Comparison of ENCODE assay signal across 20 mouse cellular contexts in the genomic region with DNA sequence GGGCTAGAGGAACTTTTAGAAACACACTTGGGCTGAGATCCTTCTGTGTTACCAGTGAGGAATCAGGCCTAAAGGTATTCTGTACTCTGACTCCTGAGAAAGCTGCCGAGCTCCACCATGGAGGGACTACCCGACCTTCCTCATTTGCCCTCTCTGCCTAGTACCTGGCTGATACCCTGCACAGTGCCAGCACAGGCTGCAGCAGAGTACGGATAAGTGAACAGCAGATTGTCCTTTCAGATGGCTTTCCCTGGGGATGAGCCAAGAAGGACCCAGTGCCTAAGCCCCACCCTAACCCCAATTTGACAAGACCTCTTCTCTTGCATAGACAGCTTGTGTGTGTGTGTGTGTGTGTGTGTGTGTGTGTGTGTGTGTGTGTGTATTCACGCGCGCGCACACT. TPM values are rescaled to one million over a fixed set of nuclear protein-coding genes. Genes with fewer than 3 reads are reported as not detected.
"Had no signal": no experiment of that assay in that cellular context is flagged by ENCODE, and none has a peak within 500 bp of the region (broad histone marks: within the 10 kb centered on the region; RNA-seq: fewer than 3 reads in every experiment).

No protein-coding gene starts in this region.

- H3K9ac ChIP-seq: lung, embryonic 14.5 days; midbrain, embryonic 12.5 days; neural tube, embryonic 13.5 days; neural tube, embryonic 15.5 days had no signal

- ATAC-seq: midbrain, embryonic 16.5 days had no signal

- DNase-seq: lung, embryonic 14.5 days; lung, postnatal 10 days; lung, postnatal 4 days; midbrain, embryonic 14.5 days; retina, postnatal 1 day; right cerebral cortex, postnatal 25 days; right cerebral cortex, postnatal 4 days; spleen, adult 18-20 months; thymus, adult 18-20 months; thymus, postnatal 14 days; thymus, postnatal 36 days had no signal

- H3K36me3 ChIP-seq: midbrain, embryonic 10.5 days; midbrain, embryonic 12.5 days; neural tube, embryonic 15.5 days had no signal

- H3K27ac ChIP-seq: midbrain, embryonic 10.5 days; midbrain, embryonic 12.5 days; neural tube, embryonic 13.5 days; neural tube, embryonic 15.5 days had no signal

- H3K4me2 ChIP-seq: lung, embryonic 14.5 days; midbrain, embryonic 12.5 days; neural tube, embryonic 13.5 days; neural tube, embryonic 15.5 days had no signal

- H3K4me1 ChIP-seq: neural tube, embryonic 15.5 days had no signal

- H3K9me3 ChIP-seq: midbrain, embryonic 10.5 days; midbrain, embryonic 12.5 days; neural tube, embryonic 13.5 days; neural tube, embryonic 15.5 days had no signal

- H3K4me3 ChIP-seq: midbrain, embryonic 10.5 days; midbrain, embryonic 12.5 days; myocyte; neural tube, embryonic 13.5 days; neural tube, embryonic 15.5 days had no signal

RNA-seq across cellular contexts. Expression of a gene that starts 10.2 kb away (rescaled TPM):
- total RNA-seq: megakaryocyte, adult 5-6 weeks; megakaryocyte-erythroid progenitor cell, adult 5-6 weeks had no signal
- polyA plus RNA-seq: stomach, embryonic 14.5 days had no signal
